Mouse (Mus musculus) CD4-positive, CD25-positive, alpha-beta regulatory T cell, adult 4 months (primary cell): ENCODE results near the gene Hacd4. TPM values are rescaled to one million over a fixed set of nuclear protein-coding genes. Genes with fewer than 3 reads are reported as not detected.

Experiments
- ATAC-seq: one replicate; pipeline ENCODE4 v1.8.0; 2017
- polyA plus RNA-seq, 2 experiments: library from polyadenylated mRNA; unstranded; fragments of 100-300 nt; shearing (Covaris generic); gene quantifications; one replicate each; pipeline ENCODE4 v1.2.1; 2017

The Hacd4 gene
- under 1 TPM; 0.11 to 0.30 TPM for polyA plus RNA-seq

DNA sequence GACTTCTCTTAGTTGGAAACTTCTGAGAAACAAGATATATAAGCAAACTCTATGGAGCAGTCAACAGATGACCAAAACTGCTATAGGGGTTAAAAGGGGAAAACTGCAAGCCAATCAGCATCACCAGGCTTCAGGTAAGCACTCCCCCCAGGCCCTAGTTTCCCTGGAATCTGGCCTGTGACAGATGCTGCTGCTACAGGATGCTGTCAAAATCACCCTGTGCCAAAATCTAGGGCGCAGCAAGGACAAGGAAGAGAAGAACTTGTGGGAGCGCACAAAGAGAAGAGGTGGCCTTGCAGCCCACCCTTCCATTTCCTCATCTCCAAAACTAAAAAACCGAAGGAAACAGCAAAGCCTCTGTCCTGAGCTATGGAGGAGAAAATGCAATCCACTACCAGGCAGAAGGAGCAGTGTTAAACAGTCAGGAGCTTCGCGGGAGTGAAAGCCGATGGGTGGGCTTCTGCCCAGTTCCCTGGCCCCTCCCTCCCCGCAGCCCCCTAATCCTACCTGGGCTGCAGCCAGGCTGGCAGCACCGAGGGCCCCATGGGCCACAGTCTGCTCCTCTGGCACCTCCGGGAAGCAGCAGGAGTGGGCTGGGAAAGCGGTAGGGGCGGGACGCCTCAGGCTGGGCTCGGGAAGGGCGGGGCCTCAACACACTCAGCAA, at the start of gene Hacd4:
Gene Hacd4 (minus strand): TSS at position 603 of the 664 bp plus-strand sequence.
- no peak for ATAC-seq

DNA sequence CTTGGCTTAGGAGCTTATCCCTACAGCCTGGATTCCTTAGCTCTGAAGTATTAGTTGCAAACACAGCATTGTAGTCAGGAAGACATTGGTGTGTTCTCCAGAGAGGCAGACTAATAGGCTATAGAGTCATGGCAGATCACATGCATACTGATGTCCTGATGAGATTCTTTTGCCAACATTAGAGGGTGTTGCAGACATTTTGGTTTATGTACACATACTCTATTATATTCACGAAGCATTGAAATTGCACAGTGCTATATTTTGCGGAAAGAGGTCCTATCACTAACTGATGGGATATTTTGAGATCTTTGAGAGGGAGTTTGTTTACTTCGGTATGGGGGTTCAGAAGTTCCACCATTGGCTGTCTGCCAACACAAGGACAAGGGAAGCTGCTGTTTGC, 49.4 kb upstream of the Hacd4 start:
- ATAC-seq: no peak

DNA sequence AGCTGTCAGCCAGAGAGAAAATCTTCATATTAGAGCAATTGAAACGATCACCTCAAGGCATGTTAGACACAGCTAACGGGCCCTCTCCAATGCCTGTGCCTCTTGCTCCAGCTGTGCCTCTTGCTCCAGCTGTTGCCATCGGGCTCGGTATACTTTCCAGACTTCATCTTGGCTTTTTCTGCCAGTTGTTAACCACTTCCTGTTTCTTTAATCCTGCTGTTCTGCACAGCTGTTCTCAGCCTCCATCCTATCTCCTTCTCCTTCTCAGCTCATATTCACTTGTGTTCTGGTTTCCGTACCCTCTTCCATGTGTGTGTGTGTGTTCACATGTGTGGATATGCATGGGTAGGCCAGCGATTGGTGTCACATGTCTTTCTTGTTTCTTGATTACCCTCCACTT, 41.4 kb upstream of the Hacd4 start:
- ATAC-seq: no peak

DNA sequence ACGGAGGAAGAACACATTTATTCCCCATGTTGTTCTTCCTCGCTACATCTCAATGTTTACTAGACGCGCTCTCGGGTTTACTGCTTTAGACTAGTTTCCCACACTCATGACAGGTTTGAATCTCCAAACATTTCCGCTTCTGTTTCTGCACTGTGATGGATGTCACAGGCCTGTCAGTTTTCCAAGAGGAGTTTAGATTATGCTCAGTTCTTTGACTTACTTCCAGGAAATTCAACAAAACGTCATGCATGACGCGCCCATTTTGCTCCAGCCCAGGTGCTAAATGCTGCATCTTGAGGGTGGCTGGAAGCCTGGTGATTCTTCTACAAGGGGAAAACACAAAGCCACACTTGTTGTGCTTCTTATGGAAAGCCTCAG, 40.1 kb upstream of the Hacd4 start:
- no peak for ATAC-seq

DNA sequence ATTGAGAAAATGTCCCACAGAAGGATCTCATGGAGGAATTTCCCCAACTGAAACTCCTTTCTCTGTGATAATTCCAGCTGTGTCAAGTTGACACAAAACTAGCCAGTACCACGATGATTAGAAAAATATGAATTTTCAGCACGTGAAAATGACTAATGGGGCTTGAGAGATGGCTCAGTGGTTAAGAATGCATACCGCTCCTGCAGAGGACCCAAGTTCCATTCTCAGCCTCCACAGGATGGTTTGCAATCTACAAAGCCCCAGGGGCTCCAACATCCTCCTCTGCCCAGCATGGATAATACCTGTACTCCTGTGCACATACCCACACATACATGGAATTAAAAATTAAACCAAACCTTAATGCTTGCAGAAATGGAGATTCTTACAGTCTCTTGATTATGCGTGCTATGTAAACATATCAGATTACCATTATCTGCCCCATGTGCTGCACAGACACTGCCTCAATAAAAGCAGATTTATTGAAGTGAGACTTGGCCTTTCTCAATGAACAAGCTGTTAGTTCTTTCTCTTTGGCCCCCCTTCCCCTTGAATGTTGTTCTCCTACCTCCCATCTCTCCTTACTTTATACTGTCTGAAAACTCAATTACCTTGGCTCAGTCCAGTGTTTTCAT, 39.6 kb upstream of the Hacd4 start:
- no peak for ATAC-seq

DNA sequence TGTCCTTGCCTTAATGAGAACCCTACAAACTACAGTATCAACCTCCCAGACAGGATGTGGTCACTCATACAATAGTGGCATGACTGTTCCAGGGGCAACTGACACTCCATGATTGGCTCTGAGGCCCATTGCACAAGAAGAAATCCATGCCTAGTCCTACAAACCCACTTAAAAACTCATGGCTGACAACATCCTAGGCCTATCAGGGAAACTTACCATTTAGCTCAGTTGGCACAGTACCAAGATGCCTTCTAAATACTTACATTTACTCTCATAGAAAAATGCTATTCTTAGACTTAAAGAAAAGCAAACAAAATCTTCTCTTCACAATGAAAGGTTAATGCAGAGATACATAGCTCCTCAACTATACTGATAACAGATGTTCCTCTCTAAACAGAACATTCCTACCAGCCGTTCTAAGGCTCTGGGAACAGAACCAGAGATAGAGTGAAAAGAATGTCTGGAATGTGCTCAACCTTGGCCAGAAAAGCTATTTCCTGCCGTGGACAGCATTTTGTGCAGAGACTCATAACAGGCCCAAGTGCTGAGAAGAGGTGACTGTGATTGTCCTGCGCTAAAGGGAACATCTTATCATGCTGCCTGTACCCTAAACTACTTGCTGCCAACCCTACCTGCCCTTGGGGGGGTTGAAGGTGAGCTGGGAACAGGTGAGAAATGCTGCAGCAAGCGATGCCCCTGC, 37.9 kb upstream of the Hacd4 start:
- ATAC-seq: no peak

DNA sequence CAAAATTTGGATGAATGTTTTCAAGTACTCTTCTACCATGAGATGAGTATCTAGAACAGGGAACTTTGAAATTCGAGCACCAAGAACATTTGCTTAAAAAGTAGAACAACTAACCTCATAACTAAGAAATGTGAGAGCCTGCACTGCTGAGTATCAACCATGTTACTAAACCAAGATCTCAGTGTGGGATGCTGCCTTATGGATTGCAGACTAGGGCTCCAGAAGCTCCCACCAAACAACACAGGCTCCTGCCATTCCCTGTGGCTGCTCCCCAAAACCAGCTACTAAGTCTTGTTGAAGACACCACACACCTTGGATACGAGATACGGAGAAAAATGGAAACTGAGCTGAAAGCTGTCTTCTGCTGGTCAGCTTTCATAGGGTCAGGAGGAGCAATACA, 37.4 kb upstream of the Hacd4 start:
- ATAC-seq: no peak

DNA sequence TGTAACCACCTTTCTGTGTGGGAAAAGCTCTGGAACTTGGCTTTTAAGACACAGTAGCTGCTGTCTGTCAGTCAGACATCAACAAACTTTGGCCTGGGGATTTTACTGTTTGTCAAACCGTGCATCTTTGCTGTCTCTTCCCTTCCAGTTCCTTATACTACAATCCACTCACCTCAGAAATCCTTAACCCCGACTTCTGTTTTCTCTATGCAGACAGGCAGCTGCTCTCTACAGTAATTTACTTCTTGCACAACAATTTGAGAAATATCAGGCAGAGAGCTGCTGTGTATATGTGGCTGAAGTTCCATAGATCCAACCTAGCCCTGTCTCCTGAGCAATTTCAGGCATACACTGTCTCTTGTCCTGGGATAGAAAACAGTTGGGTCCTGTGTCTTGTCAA, 32.8 kb upstream of the Hacd4 start:
- ATAC-seq: no peak

DNA sequence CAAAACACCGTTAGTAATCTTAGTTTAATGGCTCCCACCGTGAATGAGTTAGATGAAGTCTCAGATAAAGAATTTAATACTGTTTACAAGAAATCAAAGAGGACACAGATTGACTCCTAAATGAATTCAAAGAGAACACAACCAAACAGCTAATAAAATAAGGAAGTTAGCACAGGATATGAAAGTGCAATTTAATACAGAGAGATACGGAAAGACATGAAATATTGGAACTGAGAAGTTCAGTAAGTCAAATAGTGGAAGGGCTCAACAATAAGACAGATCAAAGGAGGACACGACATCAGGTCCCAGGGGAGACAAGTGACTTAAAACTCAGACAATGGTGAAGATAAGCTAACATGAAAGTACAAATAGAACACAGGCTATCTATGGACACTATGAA, 25.8 kb upstream of the Hacd4 start:
- no peak for ATAC-seq

DNA sequence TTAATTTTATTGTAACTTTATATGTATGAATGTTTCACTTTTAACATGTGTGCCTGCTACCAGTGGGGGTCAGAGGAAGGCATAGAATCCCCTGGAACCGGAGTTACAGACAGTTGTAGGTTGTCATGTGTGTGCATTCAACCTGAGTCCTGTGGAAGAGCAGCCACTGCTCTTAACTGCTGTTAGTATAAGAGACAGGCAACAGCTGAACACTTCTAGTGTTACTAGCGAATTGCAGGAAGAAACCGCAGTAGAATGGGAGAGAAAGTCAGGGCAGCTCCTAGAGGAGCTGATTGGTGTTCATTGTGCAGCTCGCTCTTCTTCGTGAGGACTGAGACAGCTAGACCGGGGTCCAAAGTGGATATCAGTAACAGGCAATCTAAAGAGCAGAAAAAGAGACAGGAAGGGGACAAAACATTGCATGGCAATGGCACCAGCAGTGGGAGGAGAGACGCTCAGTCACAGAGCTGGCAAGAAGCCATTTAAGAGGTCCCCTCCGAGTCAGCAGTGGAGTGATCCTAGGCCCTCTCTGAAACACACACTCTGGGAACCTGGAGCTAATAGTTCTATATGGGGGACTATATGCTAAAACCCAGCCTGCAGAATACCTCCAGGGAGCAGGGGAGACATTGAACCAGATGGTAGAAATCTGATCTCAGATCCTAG, 24.4 kb upstream of the Hacd4 start:
- ATAC-seq: no peak

DNA sequence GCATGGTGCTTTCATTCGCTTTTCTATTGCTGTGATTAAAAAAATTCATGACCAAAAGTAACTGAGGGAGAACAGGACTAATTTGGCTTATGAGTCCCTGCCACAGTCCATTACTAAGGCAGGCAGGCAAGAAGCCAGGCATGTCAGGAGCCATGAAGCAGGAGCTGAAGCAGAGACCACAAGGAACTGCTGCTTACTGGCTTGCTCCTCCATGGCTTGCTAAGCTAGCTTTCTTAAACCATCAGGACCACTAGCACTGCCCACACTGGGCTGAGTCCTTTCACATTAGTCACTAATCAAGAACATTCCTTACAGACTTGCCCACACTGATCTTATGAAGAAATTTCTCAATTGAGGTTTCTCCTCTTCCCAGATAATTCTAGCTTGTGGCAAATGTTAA, 23.8 kb upstream of the Hacd4 start:
- no peak for ATAC-seq

DNA sequence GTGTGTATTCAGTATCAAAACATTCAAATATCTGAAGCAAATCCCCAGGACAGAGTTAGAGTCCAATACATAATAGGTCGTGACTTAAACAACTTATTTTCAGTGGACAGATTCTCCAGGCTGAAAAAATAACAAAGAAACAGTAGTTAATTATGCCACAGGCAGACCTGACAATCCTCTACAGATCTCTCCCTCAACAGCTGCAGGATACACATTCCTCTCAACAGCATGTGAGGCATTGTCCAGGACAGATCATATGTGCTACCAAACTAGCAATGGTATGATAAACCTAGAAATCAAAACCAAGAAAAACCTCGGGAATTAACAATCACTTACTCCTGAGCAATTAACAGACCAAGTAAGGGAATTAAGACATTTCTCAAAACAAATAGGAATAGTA, 22.6 kb upstream of the Hacd4 start:
- ATAC-seq: no peak

DNA sequence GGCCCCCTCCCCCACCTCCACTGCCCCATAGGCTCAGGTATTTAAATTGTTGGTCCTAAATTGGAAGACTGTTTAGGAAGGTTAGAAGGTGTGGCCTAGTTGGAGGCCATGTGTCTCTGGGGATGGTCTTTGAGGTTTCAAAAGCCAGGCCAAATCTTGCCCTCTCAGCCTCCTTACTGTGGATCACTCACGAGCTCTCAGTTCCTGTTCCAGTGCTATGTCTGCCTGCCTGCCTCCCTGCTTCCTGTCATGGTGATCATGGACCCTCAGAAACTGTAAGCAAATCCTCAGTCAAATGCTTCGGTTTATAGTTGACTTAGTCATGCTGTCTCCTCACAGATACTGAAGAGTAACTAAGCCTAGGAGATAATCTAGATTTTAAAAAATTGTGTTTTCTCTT, 19.9 kb upstream of the Hacd4 start:
- ATAC-seq: no peak

DNA sequence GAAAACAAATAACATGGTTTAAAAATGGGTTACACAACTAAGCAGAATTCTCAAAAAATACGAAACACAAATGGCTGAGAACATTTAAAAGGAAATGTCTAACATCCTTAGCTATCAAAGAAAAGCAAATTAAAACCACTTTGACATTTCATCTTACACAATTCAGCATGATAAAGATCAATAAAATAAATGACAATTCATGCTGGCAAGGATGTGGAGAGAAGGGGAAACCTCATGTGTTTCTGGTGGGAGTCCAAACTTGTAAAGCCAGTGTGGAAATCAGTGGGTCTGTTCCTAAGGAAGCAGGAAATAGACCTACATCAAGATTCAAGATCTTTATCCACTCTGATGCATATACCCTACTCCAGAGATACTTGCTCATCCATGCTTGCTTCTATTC, 19.4 kb upstream of the Hacd4 start:
- no peak for ATAC-seq

DNA sequence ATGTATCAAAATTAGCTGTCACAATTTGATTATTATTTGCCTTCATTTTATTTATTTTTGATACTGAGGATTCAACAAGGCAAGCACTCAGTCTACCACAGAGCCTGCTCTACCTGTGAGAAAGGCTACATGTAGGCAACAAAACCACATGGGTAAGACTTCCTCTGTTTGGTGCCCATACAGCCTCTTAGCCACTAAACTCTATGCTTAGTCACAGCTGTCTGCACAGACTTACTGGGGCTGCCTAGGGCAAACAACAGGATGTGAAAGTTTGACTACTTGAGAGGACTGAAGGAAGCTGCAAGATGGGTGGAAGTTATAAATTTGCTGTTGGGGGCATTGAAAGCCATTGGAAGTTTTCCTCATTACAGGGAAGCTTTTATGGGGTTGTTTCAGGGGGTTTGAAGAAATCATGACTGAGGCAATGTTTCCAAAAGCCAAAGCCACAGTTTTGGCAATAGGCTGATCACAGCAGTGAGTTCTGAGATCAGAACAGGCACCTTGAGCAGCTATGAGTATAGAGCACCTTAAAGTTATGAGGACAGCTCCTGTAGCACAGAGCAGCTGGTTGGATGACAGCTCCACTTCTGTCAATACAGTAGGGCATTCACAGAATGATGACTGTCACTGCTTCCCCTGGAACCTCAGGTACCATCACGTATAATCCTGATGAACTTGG, 11.5 kb upstream of the Hacd4 start:
- peak; percentile 95 for ATAC-seq

DNA sequence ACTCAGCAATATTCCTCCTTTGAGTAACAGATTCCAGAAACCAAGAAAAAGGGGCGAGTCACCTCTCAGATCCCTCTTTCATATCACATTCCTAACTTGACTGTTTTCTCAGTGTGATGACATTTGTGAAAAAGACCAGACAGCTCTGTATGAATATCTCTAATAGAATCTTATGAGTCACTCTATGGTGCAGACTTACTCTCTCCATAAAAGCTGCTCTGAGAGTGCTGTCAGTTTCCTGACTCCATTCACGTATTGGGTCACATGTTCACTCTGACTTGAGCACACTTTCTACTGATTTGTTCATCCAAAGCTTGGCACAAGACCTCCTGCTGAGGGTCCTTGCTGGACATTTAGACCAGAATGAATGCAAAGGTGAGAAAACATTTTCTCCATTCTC, 10.2 kb upstream of the Hacd4 start:
- ATAC-seq: no peak

DNA sequence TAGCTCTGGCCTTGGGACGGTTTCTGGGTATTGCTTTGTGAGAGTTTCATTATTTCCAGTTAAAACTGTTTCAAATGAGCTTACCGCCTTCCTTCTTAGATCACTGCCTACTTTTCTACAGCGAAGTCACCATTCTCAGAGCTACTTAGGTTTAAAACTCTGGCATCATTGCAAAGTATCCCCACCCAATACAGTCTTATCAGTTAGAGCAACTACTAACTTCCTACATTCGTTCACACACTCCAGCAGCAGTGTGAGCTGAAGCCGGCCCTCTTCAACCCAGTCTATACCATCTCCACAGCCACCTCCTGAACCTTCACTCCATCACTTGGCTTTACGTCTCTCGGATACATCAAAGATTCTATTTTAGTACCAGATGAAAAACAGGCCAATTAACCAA, 2.1 kb upstream of the Hacd4 start:
- ATAC-seq: no peak

DNA sequence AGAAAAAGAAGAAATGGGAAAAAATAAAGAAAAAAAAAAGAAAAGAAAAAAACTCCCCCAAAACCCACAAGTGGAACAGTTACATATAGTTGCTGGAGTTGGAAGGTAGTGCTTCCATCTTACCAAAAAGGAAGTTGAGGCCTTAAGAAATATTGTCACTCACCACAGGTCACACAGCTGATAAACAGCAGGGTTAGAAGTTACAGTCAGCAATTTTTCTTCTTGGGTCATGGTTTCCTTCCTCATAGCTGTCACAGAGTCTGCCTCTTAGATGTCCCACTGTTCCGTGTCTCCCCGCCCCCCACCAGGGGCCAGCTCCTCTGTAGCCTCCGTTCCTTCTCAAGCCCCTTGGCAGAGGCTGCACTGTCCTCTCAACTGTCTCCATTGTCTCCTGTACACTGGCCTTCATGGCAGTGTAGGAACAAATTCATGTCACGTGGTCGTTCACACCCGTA, 968 bp upstream of the Hacd4 start:
- no peak for ATAC-seq

DNA sequence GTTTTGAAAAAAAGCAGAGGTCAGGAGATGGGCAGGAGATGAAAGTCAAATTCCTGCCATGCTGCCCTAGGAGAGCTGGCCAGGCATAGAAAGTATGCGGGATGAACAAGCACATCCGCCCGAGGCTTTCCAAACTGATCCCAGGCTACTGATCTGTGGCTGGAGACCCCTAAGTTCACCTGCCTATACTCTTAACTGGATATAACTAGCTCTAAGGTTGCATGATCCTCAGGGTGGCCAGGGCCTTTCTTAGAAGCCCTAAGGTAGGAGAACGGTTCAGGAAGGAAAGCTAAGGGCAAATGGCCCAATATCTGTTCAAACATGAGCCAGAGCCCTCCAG, 232 bp upstream of the Hacd4 start:
- no peak for ATAC-seq

DNA sequence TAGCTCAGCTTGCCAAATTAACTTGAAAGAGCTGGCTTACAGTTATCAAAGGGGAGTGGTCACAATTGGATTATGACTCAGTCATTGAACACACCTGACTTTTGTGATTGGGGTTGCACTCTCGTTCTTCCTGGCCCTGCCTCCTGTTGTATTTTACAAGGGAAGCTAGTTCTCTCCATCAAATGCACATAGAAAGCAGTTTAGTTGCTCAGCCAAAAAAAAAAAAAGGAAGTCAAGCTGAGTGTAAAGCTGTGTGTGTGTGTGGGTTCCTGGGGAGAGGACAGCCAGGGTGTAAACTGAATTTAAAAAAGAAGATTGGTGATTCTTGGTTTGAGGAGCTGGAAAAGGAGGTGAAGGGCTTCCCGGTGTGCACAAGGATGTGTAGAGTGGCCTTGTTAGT, 811 bp downstream of the Hacd4 start:
- no peak for ATAC-seq

DNA sequence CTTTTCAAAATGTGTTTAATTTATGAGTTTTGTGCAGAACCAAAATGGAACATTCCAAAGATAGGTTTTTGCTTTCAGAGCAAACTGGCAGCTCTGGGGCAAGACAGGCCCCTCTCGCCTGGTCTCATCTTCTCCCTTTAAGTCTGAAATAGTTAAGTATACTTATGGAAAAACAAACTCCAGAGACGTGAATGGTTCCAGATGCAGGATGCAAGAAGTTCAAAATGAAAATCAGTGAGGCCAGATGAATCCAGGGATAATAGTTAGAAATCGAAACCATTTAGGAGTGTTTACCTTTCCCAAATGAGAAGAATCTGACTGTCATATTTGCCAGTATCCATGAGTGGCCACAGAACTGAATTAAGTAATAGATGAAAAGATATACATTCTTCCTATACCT, 1.6 kb downstream of the Hacd4 start:
- ATAC-seq: no peak

DNA sequence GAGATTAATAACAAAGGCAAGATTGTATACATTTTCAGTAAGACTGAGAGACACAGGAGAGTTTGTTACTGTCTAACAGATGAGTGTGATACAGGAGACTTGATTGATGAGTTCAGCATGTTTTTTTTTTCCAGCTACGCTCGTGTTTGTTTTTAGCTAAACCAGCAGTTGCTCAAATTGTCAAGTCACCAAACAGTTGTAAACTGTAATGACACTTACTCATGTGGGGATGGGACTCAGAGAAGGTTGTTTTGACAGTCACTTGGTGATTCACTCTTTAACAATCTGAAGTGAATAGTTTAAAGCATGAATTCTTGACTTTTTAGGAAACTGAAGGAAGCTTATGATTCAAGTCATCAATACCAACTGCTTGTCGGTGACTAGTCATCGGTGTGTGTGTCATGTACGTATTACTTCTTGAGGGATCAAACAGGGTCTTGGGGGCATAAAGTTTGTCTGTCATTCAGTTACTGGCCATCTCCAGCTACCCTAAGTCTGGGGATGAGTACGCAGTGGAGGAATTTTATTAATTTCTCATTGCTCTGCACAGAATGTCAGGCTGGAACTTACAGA, 2.0 kb downstream of the Hacd4 start:
- ATAC-seq: no peak
